In the genomic region with DNA sequence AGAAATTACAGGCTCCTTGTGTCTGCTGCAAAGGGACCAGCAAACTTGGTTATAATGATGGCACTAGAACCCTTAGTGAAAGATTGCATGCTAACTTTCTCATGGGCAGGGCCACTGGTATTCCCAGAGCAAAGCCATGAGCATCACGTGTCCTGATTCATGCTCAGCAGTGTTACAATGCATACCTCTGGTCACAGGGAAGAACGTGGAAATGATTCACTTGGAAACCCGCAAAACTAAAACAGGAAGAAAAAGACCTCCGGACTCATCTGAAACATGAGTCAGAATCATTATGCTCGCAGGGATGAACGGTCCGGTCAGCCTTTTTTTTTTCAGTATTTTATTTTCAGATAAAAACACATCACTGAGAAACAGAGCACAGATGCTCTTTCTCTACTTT, we compare ENCODE assay signal across 16 mouse cellular contexts.
"Had no signal": no experiment of that assay in that cellular context is flagged by ENCODE, and none has a peak within 500 bp of the region (broad histone marks: within the 10 kb centered on the region; RNA-seq: fewer than 3 reads in every experiment).

No protein-coding gene starts in this region.

- H3K4me2 ChIP-seq: liver, embryonic 11.5 days; liver, embryonic 15.5 days; lung, embryonic 14.5 days; midbrain, embryonic 11.5 days had no signal

- H3K9ac ChIP-seq: liver, embryonic 15.5 days; lung, embryonic 14.5 days had no signal

- DNase-seq: kidney, adult 8-10 months; kidney, postnatal 36 days; layer of hippocampus, adult 9-11 months; lung, embryonic 14.5 days; lung, postnatal 10 days; lung, postnatal 4 days; right cerebral cortex, postnatal 4 days; spleen, adult 18-20 months; thymus, adult 2 months; thymus, postnatal 36 days had no signal

- H3K27me3 ChIP-seq: liver, embryonic 15.5 days; megakaryocyte, embryonic 14.5 days had no signal

- H3K4me3 ChIP-seq: liver, embryonic 15.5 days; megakaryocyte, embryonic 14.5 days had no signal

- H3K27ac ChIP-seq: liver, embryonic 15.5 days had no signal

- ATAC-seq: intestine, postnatal 0 days; midbrain, embryonic 16.5 days had no signal

- H3K9me3 ChIP-seq: liver, embryonic 15.5 days; megakaryocyte, embryonic 14.5 days had no signal

- H3K4me1 ChIP-seq: liver, embryonic 15.5 days; megakaryocyte, embryonic 14.5 days had no signal
